Mouse (Mus musculus): ENCODE measurements around the gene 1700020N01Rik. TPM values are rescaled to one million over a fixed set of nuclear protein-coding genes. Genes with fewer than 3 reads are reported as not detected.

Gene 1700020N01Rik
- total RNA-seq, 2 experiments from 2014 or later = not detected

- DNase-seq (ENCODE audit: extremely low spot score in 1 of 2, low spot score in 1 of 2) = no peak
Measured at GRCm38 (mm10) chr10:21588007-21588852, 4.7 kb upstream of the 1700020N01Rik start.

- peak; percentile 30 to 66 for DNase-seq (ENCODE audit: extremely low spot score in 1 of 2, low spot score in 1 of 2)
Measured at GRCm38 (mm10) chr10:21600931-21601330, 8.0 kb downstream of the 1700020N01Rik start.

GRCm38 (mm10) chr10:21604476-21604875 lies 11.5 kb downstream of the 1700020N01Rik start:
- DNase-seq (ENCODE audit: extremely low spot score in 1 of 2, low spot score in 1 of 2) = no peak

- DNase-seq (ENCODE audit: extremely low spot score in 1 of 2, low spot score in 1 of 2) = peak in 1 of 2 experiments; percentile 16
Measured at GRCm38 (mm10) chr10:21605011-21605571, 12.1 kb downstream of the 1700020N01Rik start.

GRCm38 (mm10) chr10:21605601-21606000 lies 12.7 kb downstream of the 1700020N01Rik start:
- peak in 1 of 2 experiments; percentile 17 for DNase-seq (ENCODE audit: extremely low spot score in 1 of 2, low spot score in 1 of 2)

GRCm38 (mm10) chr10:21606931-21607330 lies 14.0 kb downstream of the 1700020N01Rik start:
- DNase-seq (ENCODE audit: extremely low spot score in 1 of 2, low spot score in 1 of 2) = no peak

GRCm38 (mm10) chr10:21609583-21609982 lies 16.6 kb downstream of the 1700020N01Rik start:
- DNase-seq (ENCODE audit: extremely low spot score in 1 of 2, low spot score in 1 of 2) = no peak

- no peak for DNase-seq (ENCODE audit: extremely low spot score in 1 of 2, low spot score in 1 of 2)
Measured at GRCm38 (mm10) chr10:21613021-21613860, 20.3 kb downstream of the 1700020N01Rik start.

GRCm38 (mm10) chr10:21614520-21614919 lies 21.6 kb downstream of the 1700020N01Rik start:
- no peak for DNase-seq (ENCODE audit: extremely low spot score in 1 of 2, low spot score in 1 of 2)

GRCm38 (mm10) chr10:21618745-21619508 lies 26.0 kb downstream of the 1700020N01Rik start:
- DNase-seq (ENCODE audit: extremely low spot score in 1 of 2, low spot score in 1 of 2) = no peak

GRCm38 (mm10) chr10:21622065-21622464 lies 29.1 kb downstream of the 1700020N01Rik start:
- DNase-seq (ENCODE audit: extremely low spot score in 1 of 2, low spot score in 1 of 2) = no peak

- DNase-seq (ENCODE audit: extremely low spot score in 1 of 2, low spot score in 1 of 2) = no peak
Measured at GRCm38 (mm10) chr10:21628555-21628954, 35.6 kb downstream of the 1700020N01Rik start.

GRCm38 (mm10) chr10:21629031-21629740 lies 36.2 kb downstream of the 1700020N01Rik start:
- no peak for DNase-seq (ENCODE audit: extremely low spot score in 1 of 2, low spot score in 1 of 2)

GRCm38 (mm10) chr10:21631481-21631880 lies 38.5 kb downstream of the 1700020N01Rik start:
- DNase-seq (ENCODE audit: extremely low spot score in 1 of 2, low spot score in 1 of 2) = no peak

GRCm38 (mm10) chr10:21632687-21633086 lies 39.7 kb downstream of the 1700020N01Rik start:
- no peak for DNase-seq (ENCODE audit: extremely low spot score in 1 of 2, low spot score in 1 of 2)

- DNase-seq (ENCODE audit: extremely low spot score in 1 of 2, low spot score in 1 of 2) = no peak
Measured at GRCm38 (mm10) chr10:21635988-21636710, 43.2 kb downstream of the 1700020N01Rik start.

GRCm38 (mm10) chr10:21636711-21637081 lies 43.8 kb downstream of the 1700020N01Rik start:
- DNase-seq (ENCODE audit: extremely low spot score in 1 of 2, low spot score in 1 of 2) = no peak

GRCm38 (mm10) chr10:21651388-21651787 lies 58.4 kb downstream of the 1700020N01Rik start:
- DNase-seq (ENCODE audit: extremely low spot score in 1 of 2, low spot score in 1 of 2) = no peak

Data from layer of hippocampus, postnatal 25 days (tissue).